Mouse (Mus musculus): ENCODE results near the gene Cmtm7.

Gene Cmtm7

GRCm38 (mm10) chr9:114793764-114794295 lies 12.2 kb upstream of the Cmtm7 start:
- DNase-seq: no peak

- DNase-seq: no peak
These were observed 8.3 kb upstream of the Cmtm7 start for GRCm38 (mm10) chr9:114789989-114790388.

DNA sequence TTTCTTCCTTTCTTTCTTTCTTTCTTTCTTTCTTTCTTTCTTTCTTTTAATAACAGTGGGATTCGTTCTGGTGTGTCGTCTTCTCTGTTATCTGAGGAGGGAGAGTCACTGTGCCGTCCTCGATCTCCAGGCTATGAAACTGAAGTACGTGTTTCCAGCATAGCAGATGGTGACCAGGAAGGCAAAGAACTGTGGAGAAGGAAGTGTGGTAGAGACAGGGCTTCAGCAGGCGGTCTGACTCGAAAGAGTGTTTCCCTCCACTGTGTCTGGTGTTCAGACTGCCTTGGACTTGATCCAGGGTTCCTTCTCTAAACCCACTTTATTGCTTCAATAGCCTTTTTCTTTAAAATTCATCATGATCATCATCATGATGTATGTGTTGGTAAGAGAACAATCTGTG lies 7.9 kb upstream of the Cmtm7 start:
- no peak for DNase-seq

GRCm38 (mm10) chr9:114788697-114789096 lies 7.0 kb upstream of the Cmtm7 start:
- no peak for DNase-seq

GRCm38 (mm10) chr9:114787716-114788115 lies 6.1 kb upstream of the Cmtm7 start:
- DNase-seq: no peak

- no peak for DNase-seq
These were observed 5.5 kb upstream of the Cmtm7 start for GRCm38 (mm10) chr9:114787134-114787533.

DNA sequence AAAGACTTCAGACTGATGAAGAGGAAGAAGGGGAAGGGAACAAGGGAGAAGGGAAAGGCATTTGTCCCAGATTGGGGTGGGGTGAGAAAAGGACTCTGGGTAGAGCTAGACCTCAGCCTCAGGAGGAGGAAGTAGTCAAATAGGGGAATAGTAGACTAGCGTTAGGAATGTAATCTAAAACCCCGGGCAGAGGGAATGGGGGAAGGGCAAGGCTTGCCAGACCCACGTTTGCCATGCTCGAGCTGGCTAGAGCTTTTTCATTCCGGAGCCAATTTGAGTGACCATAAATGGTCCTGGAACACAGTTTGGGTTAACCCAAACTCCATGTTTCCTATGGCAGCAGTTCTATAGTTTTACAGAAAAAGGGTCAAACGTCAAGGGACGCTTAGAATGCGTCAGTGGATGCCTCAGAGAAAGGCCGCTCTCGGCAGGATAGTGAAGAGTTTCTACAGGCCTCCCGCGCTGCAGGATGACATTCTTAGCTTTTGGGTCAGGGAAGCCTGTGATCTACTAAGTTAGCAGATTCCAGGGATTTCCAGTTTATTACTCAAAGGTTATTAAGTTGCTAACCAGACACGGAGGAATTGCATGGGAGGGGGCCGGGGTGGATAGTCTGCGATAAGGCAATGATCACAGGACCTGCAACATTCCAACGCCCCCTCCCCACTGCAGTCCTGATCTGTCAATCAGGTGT lies 3.9 kb upstream of the Cmtm7 start:
- no peak for DNase-seq

GRCm38 (mm10) chr9:114780746-114781525 lies 720 bp downstream of the Cmtm7 start:
- DNase-seq: no peak

DNA sequence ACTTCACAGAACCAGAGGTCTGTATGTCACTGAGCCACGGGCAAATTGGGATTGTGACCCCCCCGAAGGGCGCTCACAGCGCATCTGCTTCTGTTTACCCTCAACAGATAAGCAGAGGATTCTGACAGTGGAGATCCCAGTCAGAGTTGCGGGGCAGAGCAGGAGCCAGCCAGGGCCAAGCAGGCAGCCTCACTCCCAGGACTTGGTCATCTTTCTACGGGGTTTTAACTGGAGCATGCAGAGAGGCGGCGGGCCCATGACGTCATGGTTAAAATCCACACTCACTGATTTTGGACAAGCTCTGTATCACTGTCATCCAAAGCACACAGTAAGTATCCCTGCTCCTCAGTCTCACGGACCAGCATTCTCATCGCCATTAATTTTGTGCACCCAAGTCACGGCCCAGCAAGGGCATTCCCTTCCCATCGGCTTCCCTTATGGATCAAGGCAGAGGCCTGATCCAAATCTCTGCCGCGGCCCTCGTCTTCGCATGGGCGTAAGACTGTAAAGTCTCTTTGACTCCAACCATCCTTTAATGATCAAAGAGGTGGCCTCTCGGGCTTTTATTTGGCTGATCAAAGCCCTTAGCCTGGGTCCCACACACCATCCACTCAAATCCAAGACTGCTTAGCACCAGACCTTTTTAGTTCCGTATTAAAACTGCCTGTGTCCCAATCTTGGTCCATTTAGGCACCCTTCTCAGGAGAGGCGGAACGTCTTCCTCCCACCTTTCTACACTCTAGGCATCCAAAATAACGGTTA lies 1.5 kb downstream of the Cmtm7 start:
- no peak for DNase-seq

GRCm38 (mm10) chr9:114778877-114779276 lies 2.8 kb downstream of the Cmtm7 start:
- no peak for DNase-seq

DNA sequence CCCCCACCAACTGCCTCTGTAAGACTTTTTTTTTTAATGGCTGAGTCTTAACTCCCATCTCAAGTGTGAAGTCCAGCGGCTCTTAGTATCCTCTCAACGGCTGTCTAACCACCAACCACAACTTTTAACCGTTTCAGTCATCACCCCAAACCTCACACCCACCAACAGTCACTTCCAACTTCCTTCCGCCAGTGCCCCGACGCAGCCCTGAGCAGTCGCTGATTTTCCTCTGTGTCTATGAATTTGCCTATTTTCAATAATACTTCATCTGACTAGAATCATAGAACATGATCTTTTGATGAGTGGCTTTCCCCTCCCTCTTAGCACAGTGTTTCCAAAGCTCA lies 3.6 kb downstream of the Cmtm7 start:
- no peak for DNase-seq

- DNase-seq: no peak
These were observed 4.2 kb downstream of the Cmtm7 start for GRCm38 (mm10) chr9:114777178-114778046.

DNA sequence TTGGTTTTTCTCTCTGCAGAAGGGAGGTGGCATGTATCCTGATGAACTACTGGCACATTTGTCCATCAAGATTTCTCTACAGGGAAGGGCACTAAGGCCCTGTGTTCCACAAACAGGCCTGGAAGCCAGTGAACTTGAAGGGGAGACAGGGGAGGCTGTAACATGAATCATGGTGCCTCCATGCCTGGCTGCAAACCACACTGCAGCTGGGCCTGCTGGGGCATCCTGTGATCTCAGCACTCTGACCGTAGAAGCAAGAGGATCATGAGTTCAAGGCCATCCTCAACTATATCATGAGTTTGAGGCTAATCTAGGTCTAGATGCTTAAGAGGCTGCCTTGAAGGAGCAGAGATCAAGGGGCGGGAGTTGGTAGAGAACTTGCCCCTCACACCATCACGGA lies 5.3 kb downstream of the Cmtm7 start:
- DNase-seq: no peak

DNA sequence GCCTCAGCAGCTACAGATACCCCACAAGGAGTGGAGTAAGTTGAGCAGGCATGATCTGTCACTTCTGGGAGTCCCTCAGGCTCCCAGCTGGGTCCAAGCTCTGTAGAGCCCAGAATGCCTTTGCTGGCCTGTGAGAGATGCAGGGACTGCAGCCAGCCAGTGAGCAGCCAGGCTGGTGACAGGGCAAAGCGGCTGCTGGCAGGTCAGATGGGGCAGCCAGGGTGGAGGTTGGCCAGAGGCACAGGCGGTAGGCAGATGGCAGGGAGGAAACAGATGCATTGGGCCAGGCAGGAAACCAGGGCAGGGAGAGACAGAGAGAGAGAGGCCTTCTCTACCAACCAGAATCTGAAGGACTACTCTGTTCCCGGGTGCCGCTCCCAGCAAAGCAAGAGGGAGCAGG lies 6.4 kb downstream of the Cmtm7 start:
- DNase-seq: no peak

DNA sequence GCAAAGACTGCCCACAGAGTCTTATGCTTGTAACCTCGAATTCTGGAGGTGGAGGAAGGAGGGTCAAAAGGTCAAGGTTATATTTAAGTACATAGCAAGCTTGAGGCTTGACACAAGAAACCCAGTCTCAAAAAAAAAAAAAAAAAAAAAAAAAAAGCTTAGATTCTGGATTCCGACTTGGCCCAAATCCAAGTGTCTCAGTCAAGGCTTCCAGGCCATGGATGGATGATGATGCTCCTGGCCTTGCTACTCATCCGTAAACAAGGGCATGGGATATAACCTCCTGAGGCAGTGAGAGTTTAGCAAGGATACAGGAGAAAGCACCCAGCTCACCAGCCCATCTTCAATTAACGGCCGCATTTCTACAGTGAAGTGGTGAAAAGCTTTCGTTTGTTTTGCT lies 7.0 kb downstream of the Cmtm7 start:
- no peak for DNase-seq

- no peak for DNase-seq
These were observed 10.1 kb downstream of the Cmtm7 start for GRCm38 (mm10) chr9:114771565-114771964.

GRCm38 (mm10) chr9:114770224-114770623 lies 11.4 kb downstream of the Cmtm7 start:
- no peak for DNase-seq

GRCm38 (mm10) chr9:114768066-114768465 lies 13.6 kb downstream of the Cmtm7 start:
- DNase-seq: no peak

- DNase-seq: no peak
These were observed 14.1 kb downstream of the Cmtm7 start for GRCm38 (mm10) chr9:114767507-114767906.

GRCm38 (mm10) chr9:114767030-114767429 lies 14.6 kb downstream of the Cmtm7 start:
- no peak for DNase-seq

GRCm38 (mm10) chr9:114763341-114763740 lies 18.3 kb downstream of the Cmtm7 start:
- no peak for DNase-seq

DNA sequence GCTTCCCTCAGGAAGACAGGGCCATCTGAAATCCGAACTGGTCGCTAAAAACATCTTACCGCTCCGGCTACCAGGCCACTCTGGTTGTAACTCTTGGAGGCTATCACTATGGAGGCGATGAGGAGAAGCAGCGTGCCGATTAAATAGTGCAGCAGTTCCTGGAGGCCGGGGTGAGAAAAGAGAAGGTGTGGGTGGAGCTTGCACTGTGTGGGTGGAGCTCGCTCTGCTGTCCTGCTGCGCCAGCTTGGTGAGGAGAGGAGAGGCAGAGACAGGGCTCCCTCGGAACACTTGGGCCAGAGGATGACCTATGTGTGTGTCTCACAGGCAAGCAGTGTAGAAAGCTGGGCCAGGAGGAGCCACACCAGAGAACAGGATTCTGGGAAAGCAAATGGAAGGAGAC lies 19.8 kb downstream of the Cmtm7 start:
- no peak for DNase-seq

GRCm38 (mm10) chr9:114760353-114760752 lies 21.3 kb downstream of the Cmtm7 start:
- no peak for DNase-seq

Data from kidney, adult 9 months (tissue).